Mouse (Mus musculus): ENCODE measurements around the gene Sema6d.

Sema6d gene

DNA sequence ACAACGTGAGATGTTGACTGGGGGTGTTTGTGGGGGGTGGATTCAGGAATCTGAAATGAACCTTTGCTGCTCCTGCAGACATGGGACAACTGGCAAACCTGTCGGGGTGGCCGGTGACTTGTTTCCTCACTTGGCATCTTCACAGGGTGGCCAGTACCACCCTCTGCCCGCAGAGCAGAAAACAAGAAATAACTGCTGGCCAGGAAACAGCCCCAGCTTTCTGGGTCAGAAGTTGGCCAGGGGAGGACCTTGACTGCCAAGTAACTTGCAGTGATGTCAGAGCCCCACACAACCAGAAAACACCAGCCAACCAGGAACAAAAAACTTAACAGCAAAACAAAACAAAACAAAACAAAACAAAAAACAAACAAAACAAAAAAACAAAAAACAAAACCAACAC lies 518.8 kb downstream of the Sema6d start:
- in situ Hi-C loops (cut with MboI; ENCODE audit: unreplicated experiment in 2 of 2), result loop anchor here in 1 of 2 experiments (5.0 to 10.0 kb wide), 2 partner anchors 294 to 586 kb away; no protein-coding TSS in a partner anchor

DNA sequence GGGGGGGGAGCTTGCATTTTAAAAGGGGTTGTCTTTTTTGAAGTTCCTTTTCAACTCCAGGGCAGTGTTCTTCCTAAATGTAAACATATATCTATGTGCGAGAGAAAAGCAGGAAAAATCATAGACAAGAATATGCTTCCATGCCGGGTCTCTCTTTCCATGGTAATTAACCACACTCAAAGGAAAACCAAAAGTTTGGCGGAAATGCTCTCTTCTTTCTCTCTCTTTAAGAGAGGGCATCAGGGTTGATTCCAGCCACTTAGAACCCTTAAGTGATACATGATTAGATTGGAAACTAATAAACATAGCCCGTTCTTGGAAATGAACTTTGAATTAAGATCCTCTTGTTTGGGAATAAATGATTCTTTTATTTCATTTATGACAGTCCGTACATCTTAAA lies 519.2 kb downstream of the Sema6d start:
- in situ Hi-C loops (cut with MboI; ENCODE audit: unreplicated experiment in 2 of 2), result loop anchor here in 1 of 2 experiments (5.0 to 10.0 kb wide), 2 partner anchors 293 to 586 kb away; no protein-coding TSS in a partner anchor

- in situ Hi-C loops (cut with MboI; ENCODE audit: unreplicated experiment in 2 of 2), result loop anchor here in 1 of 2 experiments (5.0 to 10.0 kb wide), 2 partner anchors 292 to 585 kb away; no protein-coding TSS in a partner anchor
These were observed 520.2 kb downstream of the Sema6d start for GRCm38 (mm10) chr2:124609711-124610585.

GRCm38 (mm10) chr2:124610586-124611105 lies 520.9 kb downstream of the Sema6d start:
- in situ Hi-C loops (cut with MboI; ENCODE audit: unreplicated experiment in 2 of 2), result no loop called here

DNA sequence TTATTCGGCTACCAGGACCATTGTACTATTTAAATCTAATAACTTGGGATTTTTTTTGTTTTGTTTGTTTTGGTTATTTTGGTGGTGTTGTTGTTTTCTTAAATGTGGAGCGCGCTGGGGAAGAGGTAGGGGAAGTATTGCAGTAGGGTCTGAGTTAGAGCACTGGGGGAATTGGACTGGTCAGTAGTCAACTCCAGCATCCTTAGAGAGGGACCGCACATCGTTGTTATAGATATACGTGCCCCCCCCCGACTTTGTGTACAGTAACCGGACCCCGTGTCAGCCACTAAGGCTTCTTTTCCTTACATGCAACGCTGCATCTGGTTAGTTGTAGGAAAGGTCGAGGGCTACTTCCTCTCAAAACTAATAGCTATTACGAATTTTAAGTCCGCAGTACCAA lies 521.5 kb downstream of the Sema6d start:
- in situ Hi-C loops (cut with MboI; ENCODE audit: unreplicated experiment in 2 of 2), result no loop called here

DNA sequence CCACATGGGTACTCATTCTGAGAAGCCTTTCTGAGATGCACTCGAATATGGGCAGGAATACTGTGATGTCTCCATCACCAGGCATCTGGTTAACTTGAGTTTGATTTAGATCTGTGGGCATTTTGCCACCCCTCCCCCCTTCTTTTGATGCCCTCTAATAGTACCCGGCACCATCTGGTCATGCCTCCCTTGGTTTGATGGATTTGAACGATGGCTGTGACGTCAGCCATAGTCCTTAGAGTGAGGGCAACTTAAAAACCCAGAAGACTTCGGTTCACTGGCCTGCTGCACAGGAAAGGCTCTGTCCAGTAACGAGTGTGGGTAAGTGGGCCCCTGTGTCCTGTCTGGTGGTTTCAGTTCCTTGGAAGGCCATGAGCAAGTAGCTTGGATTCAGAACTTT lies 522.5 kb downstream of the Sema6d start:
- in situ Hi-C loops (cut with MboI; ENCODE audit: unreplicated experiment in 2 of 2), result no loop called here

DNA sequence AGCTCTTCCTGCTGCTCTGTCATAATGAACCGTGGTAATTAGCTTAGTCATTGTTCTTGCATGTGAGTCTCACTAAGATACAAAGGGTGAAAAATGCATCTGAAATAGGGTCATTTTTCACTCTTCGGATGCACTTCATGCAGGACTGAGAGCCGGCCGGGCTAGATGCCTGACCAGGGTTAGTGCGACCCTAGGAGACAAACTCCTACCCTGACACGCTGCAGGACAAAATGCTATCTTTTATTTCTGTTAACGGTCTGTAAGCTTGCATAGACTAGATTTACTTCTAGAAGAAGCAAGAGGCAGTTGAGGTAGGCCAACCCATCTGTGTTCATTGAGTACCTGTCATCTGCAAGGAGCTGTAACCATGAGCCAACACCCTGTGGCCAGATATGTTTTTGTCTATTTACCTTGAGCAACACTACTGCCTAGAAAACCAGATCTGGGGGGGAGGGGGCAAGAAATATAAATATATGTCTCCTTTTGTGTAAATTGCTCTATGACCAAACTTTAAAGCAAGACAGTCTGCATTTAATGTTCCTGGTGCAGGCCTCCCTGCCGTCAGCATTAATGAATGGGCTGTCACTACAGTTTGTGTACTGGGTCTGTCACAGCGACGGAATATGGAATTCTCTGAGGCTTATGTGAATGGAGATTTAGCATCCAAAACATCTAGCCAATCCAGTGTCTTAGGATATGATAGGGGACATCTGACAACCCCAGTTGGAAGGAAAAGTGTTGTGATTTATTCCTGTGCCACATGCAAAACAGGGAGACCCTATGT lies 523.1 kb downstream of the Sema6d start:
- in situ Hi-C loops (cut with MboI; ENCODE audit: unreplicated experiment in 2 of 2), result no loop called here

GRCm38 (mm10) chr2:124613671-124614210 lies 524.0 kb downstream of the Sema6d start:
- in situ Hi-C loops (cut with MboI; ENCODE audit: unreplicated experiment in 2 of 2), result no loop called here

DNA sequence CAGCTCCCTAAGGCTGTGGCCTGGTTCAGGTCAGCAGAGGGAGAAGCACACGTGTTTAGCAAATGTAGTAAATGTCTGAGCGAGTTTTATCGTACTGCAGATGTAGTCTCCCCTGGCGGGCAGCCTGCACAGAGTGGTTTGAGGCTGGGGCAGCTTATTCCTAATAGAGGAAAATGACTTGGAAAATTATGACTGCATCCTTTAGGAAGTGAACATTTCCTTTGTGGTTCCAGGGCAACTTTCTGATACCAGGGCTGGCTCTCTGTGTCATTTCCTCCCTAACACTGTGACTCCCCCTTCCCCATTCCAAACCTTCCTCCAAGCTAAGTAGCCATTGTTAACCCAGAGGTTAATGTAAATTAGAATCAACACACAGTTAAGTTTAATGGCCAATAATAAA lies 527.0 kb downstream of the Sema6d start:
- in situ Hi-C loops (cut with MboI; ENCODE audit: unreplicated experiment in 2 of 2), result no loop called here

DNA sequence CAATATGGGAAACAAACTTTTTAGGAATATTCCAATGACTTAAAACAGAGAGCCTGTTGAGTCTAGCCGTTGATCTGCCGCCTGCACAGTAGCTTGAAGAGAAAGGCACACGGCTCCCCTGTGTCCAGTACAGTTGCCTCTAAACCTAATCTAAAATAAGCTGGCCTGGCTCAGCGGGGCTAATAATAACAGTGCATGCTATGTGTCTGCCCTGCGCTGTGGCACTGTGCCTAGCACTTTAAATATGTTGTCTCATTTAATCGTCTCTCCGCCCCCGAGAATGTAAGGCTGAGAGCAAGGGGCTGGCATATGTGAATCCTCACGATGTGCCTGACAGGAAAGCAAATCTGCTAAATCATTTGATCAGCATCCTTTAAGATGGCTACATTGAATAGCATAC lies 527.7 kb downstream of the Sema6d start:
- in situ Hi-C loops (cut with MboI; ENCODE audit: unreplicated experiment in 2 of 2), result no loop called here

- in situ Hi-C loops (cut with MboI; ENCODE audit: unreplicated experiment in 2 of 2), result no loop called here
These were observed 528.3 kb downstream of the Sema6d start for GRCm38 (mm10) chr2:124618091-124618490.

- in situ Hi-C loops (cut with MboI; ENCODE audit: unreplicated experiment in 2 of 2), result no loop called here
These were observed 528.9 kb downstream of the Sema6d start for GRCm38 (mm10) chr2:124618526-124619219.

GRCm38 (mm10) chr2:124620470-124620869 lies 530.7 kb downstream of the Sema6d start:
- in situ Hi-C loops (cut with MboI; ENCODE audit: unreplicated experiment in 2 of 2), result loop anchor here in 1 of 2 experiments (5.0 kb wide), 1 partner anchor 152 kb away; no protein-coding TSS in a partner anchor

- in situ Hi-C loops (cut with MboI; ENCODE audit: unreplicated experiment in 2 of 2), result loop anchor here in 1 of 2 experiments (5.0 kb wide), 1 partner anchor 150 kb away; no protein-coding TSS in a partner anchor
These were observed 532.3 kb downstream of the Sema6d start for GRCm38 (mm10) chr2:124621972-124622621.

DNA sequence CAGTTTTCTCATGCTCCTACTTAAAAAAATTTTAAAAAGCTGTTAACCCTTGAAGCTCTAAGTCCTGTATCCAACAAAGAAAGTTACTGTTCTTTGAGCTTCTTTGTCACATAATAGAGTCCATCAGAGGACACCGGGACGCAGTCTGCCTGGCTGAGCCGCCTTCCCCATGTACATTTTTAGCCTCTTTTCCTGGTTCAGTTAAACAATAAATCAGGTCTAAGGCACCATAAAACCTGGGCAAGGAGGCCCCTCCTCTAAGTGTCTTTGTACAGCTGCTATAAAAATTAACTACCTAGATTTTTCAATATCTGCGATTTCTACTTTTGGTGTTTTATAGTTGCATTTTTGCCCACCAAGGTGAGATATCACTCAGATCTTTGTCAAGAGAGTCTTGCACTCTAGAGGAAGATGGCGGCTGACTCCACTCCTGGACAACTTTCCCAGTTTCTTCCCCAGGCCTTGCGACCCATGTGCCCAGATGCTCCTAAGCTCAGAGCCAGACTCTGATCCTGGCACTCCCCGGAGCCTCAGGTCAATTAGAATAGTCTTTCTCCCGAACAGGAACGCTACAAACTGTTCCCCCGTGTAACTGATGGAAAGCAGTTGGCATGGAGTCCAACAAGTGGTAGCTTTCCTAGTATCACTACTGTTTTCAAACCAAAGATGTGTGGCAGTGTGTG lies 534.6 kb downstream of the Sema6d start:
- in situ Hi-C loops (cut with MboI; ENCODE audit: unreplicated experiment in 2 of 2), result loop anchor here in 1 of 2 experiments (5.0 kb wide), 1 partner anchor 148 kb away; no protein-coding TSS in a partner anchor

DNA sequence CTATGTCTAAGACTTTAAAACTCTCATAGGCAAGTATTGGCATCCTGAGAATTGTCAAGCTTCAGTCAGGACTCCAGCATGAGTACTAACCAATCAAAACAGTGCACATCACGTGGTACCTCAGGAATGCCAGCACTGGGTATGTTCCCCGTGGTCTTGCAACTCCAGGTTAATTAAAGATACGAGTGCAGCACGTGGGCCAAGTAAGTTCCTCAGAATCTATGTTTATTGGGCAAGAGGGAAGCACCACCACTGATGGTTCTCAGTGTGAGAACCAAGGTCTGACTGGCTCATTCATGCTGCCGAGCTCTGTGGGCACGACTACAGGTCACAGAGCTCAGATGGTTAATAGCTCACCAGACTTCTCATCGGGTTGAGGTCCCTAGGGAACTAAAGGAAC lies 536.7 kb downstream of the Sema6d start:
- in situ Hi-C loops (cut with MboI; ENCODE audit: unreplicated experiment in 2 of 2), result no loop called here

DNA sequence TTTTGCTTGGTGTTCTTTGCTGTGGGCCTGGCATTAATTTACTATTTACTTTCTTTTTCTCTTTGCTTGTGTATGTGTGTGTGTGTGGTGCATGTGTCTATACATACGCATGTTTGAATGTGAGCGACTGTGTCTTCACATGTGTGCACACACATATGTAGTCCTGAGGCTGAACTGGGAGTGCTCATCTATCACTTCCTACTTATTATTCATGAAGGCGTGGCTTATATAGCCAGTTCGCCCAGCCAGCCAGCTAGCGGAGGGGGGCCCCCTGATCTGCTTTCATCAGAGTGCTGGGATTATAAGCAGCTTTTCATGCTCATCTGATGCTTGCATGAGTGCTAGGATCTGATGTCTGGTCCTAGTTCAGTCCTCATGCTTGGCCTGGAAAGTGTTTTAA lies 537.9 kb downstream of the Sema6d start:
- in situ Hi-C loops (cut with MboI; ENCODE audit: unreplicated experiment in 2 of 2), result no loop called here

DNA sequence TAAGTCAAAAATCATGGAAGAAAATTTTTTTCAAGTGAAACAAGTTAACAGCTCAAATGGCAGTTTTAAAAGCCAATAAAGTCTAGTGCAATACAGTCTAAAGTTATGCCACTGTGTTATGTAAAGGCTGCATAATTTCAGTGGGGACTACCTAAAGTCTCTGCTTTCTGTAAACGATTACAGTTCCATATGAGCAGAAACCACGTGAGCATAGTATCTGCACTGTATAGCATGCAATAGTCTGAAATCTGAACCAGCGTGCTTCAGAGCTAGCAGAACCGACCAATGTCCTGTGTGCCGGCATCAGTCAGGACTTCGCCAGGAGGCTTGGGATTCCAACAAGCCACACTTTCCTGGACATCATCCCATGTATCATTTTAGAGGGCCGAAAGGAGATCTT lies 538.9 kb downstream of the Sema6d start:
- in situ Hi-C loops (cut with MboI; ENCODE audit: unreplicated experiment in 2 of 2), result no loop called here

- in situ Hi-C loops (cut with MboI; ENCODE audit: unreplicated experiment in 2 of 2), result no loop called here
These were observed 544.7 kb downstream of the Sema6d start for GRCm38 (mm10) chr2:124634400-124634998.

Measured in v-Abl transformed pro-B cells (cell line).